Mouse (Mus musculus) stomach, embryonic 15.5 days (tissue): ENCODE results near the gene Susd3. TPM values are rescaled to one million over a fixed set of nuclear protein-coding genes. Genes with fewer than 3 reads are reported as not detected.

ENCODE experiments used
- ATAC-seq: fragments of 200-750 bp; cut with Nextera tagmentation; 2 replicates; pipeline ENCODE4 v1.8.0; 2017; ENCODE audit warnings: low read depth, moderate number of reproducible peaks, moderate TSS enrichment; ENCODE audit not compliant: insufficient read depth, low FRiP score
- H3K27ac ChIP-seq: fragments of 300-500 bp; sonication (generic); 2 replicates; pipeline ENCODE4 v1.5.1; 2015; ENCODE audit warnings: mild to moderate bottlenecking, inconsistent platforms
- H3K27me3 ChIP-seq: fragments of 300-500 bp; sonication (generic); replicated peaks from 2 replicates; pipeline ENCODE4 v1.6.1; 2015; ENCODE audit warnings: inconsistent platforms
- H3K36me3 ChIP-seq: fragments of 300-500 bp; sonication (generic); 2 replicates; pipeline ENCODE4 v1.6.1; 2015; ENCODE audit warnings: inconsistent platforms
- H3K4me1 ChIP-seq: fragments of 300-500 bp; sonication (generic); 2 replicates; pipeline ENCODE4 v1.6.1; 2015; ENCODE audit warnings: inconsistent platforms
- H3K4me2 ChIP-seq: fragments of 300-500 bp; sonication (generic); 2 replicates; pipeline ENCODE4 v1.6.1; 2015; ENCODE audit warnings: mild to moderate bottlenecking, inconsistent platforms
- H3K4me3 ChIP-seq: fragments of 300-500 bp; sonication (generic); replicated peaks from 2 replicates; pipeline ENCODE4 v1.5.1; 2015; ENCODE audit warnings: inconsistent platforms
- H3K9ac ChIP-seq: fragments of 300-500 bp; sonication (generic); 2 replicates; pipeline ENCODE4 v1.6.1; 2015; ENCODE audit warnings: inconsistent platforms
- H3K9me3 ChIP-seq: fragments of 300-500 bp; sonication (generic); 2 replicates; pipeline ENCODE4 v1.6.1; 2016; ENCODE audit warnings: inconsistent platforms
- WGBS: fragments of 180-500 bp; shearing (Covaris S2); methylation state at CpG from one replicate; pipeline ENCODE4 v1.1.7; 2015; 5-methylcytosine and 5-hydroxymethylcytosine counted together
- polyA plus RNA-seq: library from polyadenylated mRNA; unstranded; fragments of >200 nt; fragmentation: Nextera tagmentation; extraction: Ambion mirVana; gene quantifications from 2 replicates; pipeline ENCODE4 v1.2.1, GENCODE M21; 2015

Gene Susd3
- polyA plus RNA-seq = 1.5 and 2.3 TPM in 2 replicates

GRCm38 (mm10) chr13:49248467-49248862 is at the start of gene Susd3:
TSS of gene Susd3 (minus strand) at chr13:49248706.
- 24% methylated on average over 7 of the region's 8 CpGs for WGBS
- Histone ChIP-seq H3K9ac (no peak within 1 kb of the TSS), H3K27ac (no peak within 1 kb of the TSS), H3K4me3 (peak within 1 kb of the TSS; percentile 44), H3K4me2 (peak within 1 kb of the TSS; percentile 92), H3K4me1 (peaks cover 9% of the 10 kb centered on the region), H3K36me3 (no peaks in the 10 kb centered on the region), H3K27me3 (peaks cover 22% of the 10 kb centered on the region), H3K9me3 (no peaks in the 10 kb centered on the region)
- ATAC-seq = no peak

GRCm38 (mm10) chr13:49296270-49296669 is 47.8 kb upstream of the Susd3 start:
- 81% methylated on average over 7 of the region's 7 CpGs for WGBS
- Histone ChIP-seq H3K27ac (no peak overlapping the region), H3K4me1 (no peaks in the 10 kb centered on the region), H3K27me3 (no peaks in the 10 kb centered on the region), H3K9me3 (no peaks in the 10 kb centered on the region), H3K36me3 (no peaks in the 10 kb centered on the region), H3K9ac (no peak overlapping the region), H3K4me3 (no peak overlapping the region), H3K4me2 (no peak overlapping the region)
- ATAC-seq = no peak

GRCm38 (mm10) chr13:49294108-49294507 is 45.6 kb upstream of the Susd3 start:
- no peak for ATAC-seq
- no peak overlapping the region for H3K9ac ChIP-seq
- no peak overlapping the region for H3K27ac ChIP-seq
- H3K4me1 ChIP-seq = no peaks in the 10 kb centered on the region
- no peaks in the 10 kb centered on the region for H3K9me3 ChIP-seq
- 71% methylated on average over 9 of the region's 9 CpGs for WGBS
- H3K36me3 ChIP-seq = no peaks in the 10 kb centered on the region
- no peaks in the 10 kb centered on the region for H3K27me3 ChIP-seq
- H3K4me2 ChIP-seq = no peak overlapping the region
- H3K4me3 ChIP-seq = no peak overlapping the region

- no peak overlapping the region for H3K27ac ChIP-seq
- no peaks in the 10 kb centered on the region for H3K9me3 ChIP-seq
- no peak overlapping the region for H3K9ac ChIP-seq
- 88% methylated on average over 6 of the region's 6 CpGs for WGBS
- no peaks in the 10 kb centered on the region for H3K27me3 ChIP-seq
- H3K36me3 ChIP-seq = no peaks in the 10 kb centered on the region
- H3K4me1 ChIP-seq = peaks cover 3% of the 10 kb centered on the region; the same call in 1 of the 2 replicates
- H3K4me2 ChIP-seq = no peak overlapping the region
- no peak for ATAC-seq
- no peak overlapping the region for H3K4me3 ChIP-seq
These were observed 43.4 kb upstream of the Susd3 start for GRCm38 (mm10) chr13:49291949-49292348.

GRCm38 (mm10) chr13:49291398-49291797 is 42.9 kb upstream of the Susd3 start:
- Histone ChIP-seq H3K9ac (no peak overlapping the region), H3K27me3 (no peaks in the 10 kb centered on the region), H3K4me1 (peaks cover 4% of the 10 kb centered on the region; the same call in 1 of the 2 replicates), H3K4me2 (no peak overlapping the region), H3K27ac (no peak overlapping the region), H3K4me3 (no peak overlapping the region), H3K9me3 (no peaks in the 10 kb centered on the region), H3K36me3 (no peaks in the 10 kb centered on the region)
- ATAC-seq = no peak
- WGBS = 38% methylated on average over 1 of the region's 1 CpGs

- WGBS = 86% methylated on average over 6 of the region's 6 CpGs
- no peak overlapping the region for H3K4me2 ChIP-seq
- no peak overlapping the region for H3K4me3 ChIP-seq
- no peak overlapping the region for H3K9ac ChIP-seq
- peaks cover 4% of the 10 kb centered on the region; the same call in 1 of the 2 replicates for H3K4me1 ChIP-seq
- no peaks in the 10 kb centered on the region for H3K27me3 ChIP-seq
- no peak for ATAC-seq
- H3K36me3 ChIP-seq = no peaks in the 10 kb centered on the region
- no peaks in the 10 kb centered on the region for H3K9me3 ChIP-seq
- no peak overlapping the region for H3K27ac ChIP-seq
These were observed 38.7 kb upstream of the Susd3 start for GRCm38 (mm10) chr13:49287224-49287623.

- peaks cover 4% of the 10 kb centered on the region; the same call in 1 of the 2 replicates for H3K4me1 ChIP-seq
- no peaks in the 10 kb centered on the region for H3K36me3 ChIP-seq
- H3K4me3 ChIP-seq = no peak overlapping the region
- peak; percentile 91 for ATAC-seq
- no peaks in the 10 kb centered on the region for H3K9me3 ChIP-seq
- no peak overlapping the region for H3K27ac ChIP-seq
- H3K27me3 ChIP-seq = no peaks in the 10 kb centered on the region
- H3K9ac ChIP-seq = no peak overlapping the region
- WGBS = 62% methylated on average over 3 of the region's 3 CpGs
- H3K4me2 ChIP-seq = no peak overlapping the region
These were observed 38.2 kb upstream of the Susd3 start for GRCm38 (mm10) chr13:49286750-49287149.

- H3K36me3 ChIP-seq = no peaks in the 10 kb centered on the region
- no peak for ATAC-seq
- no peaks in the 10 kb centered on the region for H3K9me3 ChIP-seq
- H3K27me3 ChIP-seq = no peaks in the 10 kb centered on the region
- H3K4me3 ChIP-seq = no peak overlapping the region
- H3K27ac ChIP-seq = no peak overlapping the region
- no peak overlapping the region for H3K4me2 ChIP-seq
- WGBS = 76% methylated on average over 9 of the region's 9 CpGs
- H3K4me1 ChIP-seq = peaks cover 4% of the 10 kb centered on the region; the same call in 1 of the 2 replicates
- no peak overlapping the region for H3K9ac ChIP-seq
These were observed 35.2 kb upstream of the Susd3 start for GRCm38 (mm10) chr13:49283686-49284085.

GRCm38 (mm10) chr13:49282168-49282567 is 33.7 kb upstream of the Susd3 start:
- Histone ChIP-seq H3K36me3 (no peaks in the 10 kb centered on the region), H3K9me3 (no peaks in the 10 kb centered on the region), H3K4me1 (peaks cover 3% of the 10 kb centered on the region; the same call in 1 of the 2 replicates), H3K27ac (no peak overlapping the region), H3K27me3 (no peaks in the 10 kb centered on the region), H3K9ac (no peak overlapping the region), H3K4me2 (no peak overlapping the region), H3K4me3 (no peak overlapping the region)
- WGBS = 43% methylated on average over 2 of the region's 2 CpGs
- no peak for ATAC-seq

GRCm38 (mm10) chr13:49271831-49272765 is 23.6 kb upstream of the Susd3 start:
- WGBS = 48% methylated on average over 5 of the region's 5 CpGs
- Histone ChIP-seq H3K4me2 (no peak overlapping the region), H3K27ac (no peak overlapping the region)

GRCm38 (mm10) chr13:49270500-49270899 is 22.0 kb upstream of the Susd3 start:
- H3K27ac ChIP-seq = no peak overlapping the region
- no peaks in the 10 kb centered on the region for H3K36me3 ChIP-seq
- no peaks in the 10 kb centered on the region for H3K4me1 ChIP-seq
- no peaks in the 10 kb centered on the region for H3K9me3 ChIP-seq
- no peaks in the 10 kb centered on the region for H3K27me3 ChIP-seq
- WGBS = 79% methylated on average over 8 of the region's 8 CpGs
- no peak overlapping the region for H3K9ac ChIP-seq
- no peak overlapping the region for H3K4me3 ChIP-seq
- no peak for ATAC-seq
- no peak overlapping the region for H3K4me2 ChIP-seq

More at GRCm38 (mm10) chr13:49271831-49272765, 23.6 kb upstream of the Susd3 start:
- ATAC-seq = no peak
- H3K36me3 ChIP-seq = no peaks in the 10 kb centered on the region
- no peak overlapping the region for H3K4me3 ChIP-seq
- no peaks in the 10 kb centered on the region for H3K9me3 ChIP-seq
- H3K27me3 ChIP-seq = no peaks in the 10 kb centered on the region
- no peak overlapping the region for H3K9ac ChIP-seq
- no peaks in the 10 kb centered on the region for H3K4me1 ChIP-seq

GRCm38 (mm10) chr13:49267645-49268044 is 19.1 kb upstream of the Susd3 start:
- H3K36me3 ChIP-seq = no peaks in the 10 kb centered on the region
- no peak overlapping the region for H3K4me3 ChIP-seq
- H3K4me2 ChIP-seq = no peak overlapping the region
- H3K27me3 ChIP-seq = no peaks in the 10 kb centered on the region
- H3K27ac ChIP-seq = no peak overlapping the region
- WGBS = 50% methylated on average over 2 of the region's 2 CpGs
- H3K9ac ChIP-seq = no peak overlapping the region
- H3K9me3 ChIP-seq = no peaks in the 10 kb centered on the region
- H3K4me1 ChIP-seq = no peaks in the 10 kb centered on the region
- no peak for ATAC-seq
